Mouse (Mus musculus) CH12.LX (cell line): ENCODE data around the gene Daam1.

Experiments used
- CTCF ChIP-seq, 2 experiments: IDR thresholded peaks in 1 of 2; conservative IDR thresholded peaks in 1 of 2; 2 replicates each; pipeline ENCODE4 v1.5.1; 2011 to 2012; ENCODE audit warnings: low read depth in 2 of 2, low read length in 2 of 2, improper control_type of control experiment in 1 of 2, inconsistent platforms in 1 of 2, mild to moderate bottlenecking in 1 of 2, moderate library complexity in 1 of 2
- POLR2A ChIP-seq: IDR thresholded peaks from 2 replicates; pipeline ENCODE4 v1.6.1; 2011; ENCODE audit warnings: low read depth, mild to moderate bottlenecking, improper control_type of control experiment, low read length
- SIN3A ChIP-seq: IDR thresholded peaks from 2 replicates; pipeline ENCODE4 v1.6.1; 2012; ENCODE audit warnings: low read length, improper control_type of control experiment, inconsistent platforms
- SMC3 ChIP-seq: IDR thresholded peaks from 2 replicates; pipeline ENCODE4 v1.6.1; 2011; ENCODE audit warnings: low read depth, low read length, improper control_type of control experiment
- TCF12 ChIP-seq: IDR thresholded peaks from 2 replicates; pipeline ENCODE4 v1.6.1; 2014; ENCODE audit warnings: low read depth, mild to moderate bottlenecking, inconsistent platforms, low read length, improper control_type of control experiment
- UBTF ChIP-seq: IDR thresholded peaks from 2 replicates; pipeline ENCODE4 v1.6.1; 2012; ENCODE audit warnings: low read depth, mild to moderate bottlenecking, inconsistent platforms, low read length, improper control_type of control experiment, moderate library complexity
- ZC3H11A ChIP-seq: IDR thresholded peaks from 2 replicates; pipeline ENCODE4 v1.6.1; 2012; ENCODE audit warnings: low read depth, mild to moderate bottlenecking, inconsistent platforms, low read length, improper control_type of control experiment
- ZKSCAN1 ChIP-seq: IDR thresholded peaks from 2 replicates; pipeline ENCODE4 v1.6.1; 2012; ENCODE audit warnings: low read depth, inconsistent platforms, low read length, improper control_type of control experiment, borderline replicate concordance
- ZNF384 ChIP-seq: IDR thresholded peaks from 2 replicates; pipeline ENCODE4 v1.6.1; 2012; ENCODE audit warnings: low read depth, low read length, improper control_type of control experiment, inconsistent platforms

- TF ChIP-seq TCF12 (no peak), UBTF (no peak), CTCF (conservative IDR thresholded peaks at IDR 0.05 in 1 of 2, IDR thresholded peaks at IDR 0.05 in 1 of 2; ENCODE audit: low read depth in 2 of 2, low read length in 2 of 2) (no peak), SIN3A (no peak), ZC3H11A (no peak), ZNF384 (no peak), SMC3 (no peak), ZKSCAN1 (no peak), POLR2A (no peak)
Measured at GRCm38 (mm10) chr12:71945844-71946243, 115.0 kb downstream of the Daam1 start.
